Mouse (Mus musculus) ES-E14 (cell line): Measurements from ENCODE around the gene Tnpo1. TPM values are rescaled to one million over a fixed set of nuclear protein-coding genes. Genes with fewer than 3 reads are reported as not detected.

Experiments used
- DNase-seq: peaks from one replicate; pipeline ENCODE4 v3.0.0-alpha.2; 2013; ENCODE audit warnings: low read depth, low spot score
- H3K27ac ChIP-seq: 2 replicates; pipeline ENCODE4 v1.5.1; 2012; ENCODE audit warnings: low read depth, mild to moderate bottlenecking, low read length, moderate library complexity, mixed read lengths; ENCODE audit not compliant: poor library complexity, insufficient read depth, severe bottlenecking
- H3K36me3 ChIP-seq: 2 replicates; pipeline ENCODE4 v1.6.1; 2012; ENCODE audit warnings: mild to moderate bottlenecking, low read length, moderate library complexity, mixed read lengths; ENCODE audit not compliant: control insufficient read depth, poor library complexity, insufficient read depth, severe bottlenecking
- H3K4me1 ChIP-seq, 2 experiments: fragments of 150-350 bp in 1 of 2; sonication (generic) in 1 of 2; 2 replicates each; pipeline ENCODE4 v1.6.1; 2012; ENCODE audit warnings: low read length in 2 of 2, mild to moderate bottlenecking in 1 of 2, mixed read lengths in 1 of 2; ENCODE audit not compliant: control insufficient read depth in 2 of 2, insufficient read depth in 2 of 2, poor library complexity in 1 of 2
- H3K4me3 ChIP-seq, 2 experiments: fragments of 150-350 bp in 1 of 2; sonication (generic) in 1 of 2; 2 replicates each; pipeline ENCODE4 v1.5.1; 2012; ENCODE audit warnings: low read length in 2 of 2, low read depth in 1 of 2, mild to moderate bottlenecking in 1 of 2, mixed read lengths in 1 of 2; ENCODE audit not compliant: insufficient read depth in 1 of 2, poor library complexity in 1 of 2, severe bottlenecking in 1 of 2
- H3K9ac ChIP-seq: 2 replicates; pipeline ENCODE4 v1.6.1; 2012; ENCODE audit warnings: low read depth, mild to moderate bottlenecking, low read length, mixed read lengths; ENCODE audit not compliant: poor library complexity, insufficient read depth, severe bottlenecking
- H3K9me3 ChIP-seq: fragments of 150-350 bp; sonication (generic); 2 replicates; pipeline ENCODE4 v1.6.1; 2012; ENCODE audit warnings: low read depth, mild to moderate bottlenecking, low read length; ENCODE audit not compliant: control insufficient read depth, insufficient read depth
- CHD2 ChIP-seq: IDR thresholded peaks from 2 replicates; pipeline ENCODE4 v1.6.1; 2014; ENCODE audit warnings: mild to moderate bottlenecking, low read depth, low read length, inconsistent platforms
- HCFC1 ChIP-seq: IDR thresholded peaks from 2 replicates; pipeline ENCODE4 v1.6.1; 2012; ENCODE audit warnings: low read length, inconsistent platforms, borderline replicate concordance; ENCODE audit not compliant: insufficient read depth
- MAFK ChIP-seq: IDR thresholded peaks from 2 replicates; pipeline ENCODE4 v1.6.1; 2014; ENCODE audit warnings: mild to moderate bottlenecking, low read depth, low read length, inconsistent platforms; ENCODE audit not compliant: insufficient read depth
- ZC3H11A ChIP-seq: IDR thresholded peaks from 2 replicates; pipeline ENCODE4 v1.6.1; 2012; ENCODE audit warnings: low read depth, mild to moderate bottlenecking, inconsistent platforms, low read length, borderline replicate concordance
- ZNF384 ChIP-seq: IDR thresholded peaks from 2 replicates; pipeline ENCODE4 v1.6.1; 2012; ENCODE audit warnings: low read depth, low read length, inconsistent platforms
- in situ Hi-C, 2 experiments: fragments of 600-800 bp; cut with MboI; formaldehyde crosslinking; loops; one replicate each; pipeline ENCODE4 v1.15.1; 2025; ENCODE audit warnings: low sequenced_read_pairs in 2 of 2, inconsistent platforms in 1 of 2; ENCODE audit not compliant: unreplicated experiment in 2 of 2
- total RNA-seq: library from RNA; depleted of rRNA; stranded (reverse); fragments of 300-350 nt; gene quantifications from 2 replicates; pipeline ENCODE4 v1.2.3, GENCODE M21; 2012; rRNA removed

Tnpo1 gene
- 133 and 148 TPM in 2 replicates for total RNA-seq

DNA sequence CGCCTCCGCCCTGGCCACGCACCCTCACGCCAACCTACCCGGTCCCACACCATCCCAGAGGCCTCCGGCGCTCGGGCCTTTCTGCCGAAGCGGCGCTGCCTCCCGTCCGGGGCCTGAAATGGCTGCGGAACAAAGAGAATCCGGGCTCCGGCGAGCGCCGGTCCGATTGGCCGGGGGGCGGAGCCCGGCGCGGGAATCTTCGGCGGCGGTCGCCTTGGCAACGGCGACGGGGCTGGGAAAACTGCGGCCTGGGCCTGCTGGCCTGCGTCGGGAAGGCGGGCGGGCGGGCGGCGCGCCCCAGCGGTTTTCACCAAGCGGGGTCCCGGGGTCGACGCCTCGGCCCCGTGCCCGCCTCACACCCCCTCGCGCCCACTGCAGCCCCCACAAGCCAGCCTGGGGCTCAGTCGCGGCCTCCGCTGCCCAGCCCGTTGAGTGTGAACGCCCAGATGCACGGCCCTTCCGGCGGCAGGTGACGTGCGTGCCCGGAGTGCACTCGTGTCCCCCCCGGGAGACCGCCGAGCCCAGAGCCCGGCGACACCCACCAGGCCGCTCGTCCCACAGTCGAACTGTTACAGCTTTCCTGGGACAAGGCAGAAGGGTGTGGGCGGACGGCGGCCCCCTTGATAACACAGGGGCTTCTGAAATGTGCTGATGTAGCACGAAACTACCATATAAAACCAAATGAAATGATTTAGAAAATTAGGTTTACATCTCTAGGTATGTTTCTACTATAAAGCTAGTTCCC lies at the start of gene Tnpo1:
TSS of gene Tnpo1 (minus strand) at position 172 of the 745 bp plus-strand sequence.
- in situ Hi-C loops, result no loop called here
- H3K4me3 ChIP-seq, result peak within 1 kb of the TSS; percentile 71 to 95
- DNase-seq, result peak; percentile 82
- TF ChIP-seq MAFK (peak; percentile 85), HCFC1 (0 out of 2 replicates have a peak, but pooled peaks have one; percentile 19), ZNF384 (no peak)
- H3K9ac ChIP-seq, result peak within 1 kb of the TSS; percentile 96
- H3K9me3 ChIP-seq, result no peaks in the 10 kb centered on the region
- H3K36me3 ChIP-seq, result no peaks in the 10 kb centered on the region
- H3K4me1 ChIP-seq, result peaks cover 2 to 4% of the 10 kb centered on the region in 2 experiments; a peak in 2 of 4 replicates
- peak within 1 kb of the TSS; percentile 34 for H3K27ac ChIP-seq

DNA sequence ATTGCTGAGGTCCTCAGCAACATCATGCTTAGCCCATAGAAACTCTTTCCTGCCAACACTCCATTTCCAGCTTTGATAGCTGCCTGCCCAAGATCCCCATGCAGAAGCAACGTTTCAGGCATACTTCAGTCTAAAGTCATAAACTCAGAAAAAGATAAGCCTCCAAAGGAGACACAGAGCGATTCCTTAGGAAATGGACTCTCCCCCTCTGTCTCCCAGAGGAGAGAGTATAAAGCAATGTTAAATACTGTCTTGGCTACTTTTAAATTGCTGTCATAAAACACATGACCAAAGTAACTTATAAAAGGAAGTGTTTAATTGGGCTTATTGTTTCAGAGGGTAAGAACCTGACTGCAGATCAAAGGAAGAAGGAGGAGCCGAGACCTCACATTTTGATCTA lies 45.9 kb upstream of the Tnpo1 start:
- TF ChIP-seq HCFC1, result no peak
- TF ChIP-seq MAFK, result no peak
- no peak for TF ChIP-seq CHD2
- no peak for TF ChIP-seq ZC3H11A
- TF ChIP-seq ZNF384, result no peak
- in situ Hi-C loops, result no loop called here
- H3K4me1 ChIP-seq, result peaks cover 6 to 9% of the 10 kb centered on the region in 2 experiments; a peak in 3 of 4 replicates
- H3K4me3 ChIP-seq, result no peak overlapping the region
- no peaks in the 10 kb centered on the region for H3K36me3 ChIP-seq
- no peak overlapping the region for H3K9ac ChIP-seq
- no peak for DNase-seq
- no peak overlapping the region for H3K27ac ChIP-seq
- H3K9me3 ChIP-seq, result no peaks in the 10 kb centered on the region

DNA sequence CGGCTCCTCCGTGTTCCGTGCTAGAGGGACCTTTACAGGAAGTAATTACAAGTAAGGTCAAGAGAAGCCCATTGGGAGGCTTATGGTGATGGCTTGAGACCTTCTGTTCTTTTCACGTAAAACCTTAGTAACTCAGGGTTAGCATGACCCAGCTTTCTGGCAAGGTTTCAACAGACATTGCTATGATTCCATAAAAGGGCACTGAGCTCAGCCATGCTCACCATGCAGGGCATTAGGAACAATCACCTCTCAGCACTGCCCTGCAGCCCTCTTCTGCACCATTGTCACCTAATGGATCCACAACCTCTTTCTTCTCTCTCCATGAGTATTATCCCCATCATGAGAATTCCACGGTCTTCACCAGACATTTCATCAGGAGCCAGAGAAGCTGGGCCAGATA lies 45.5 kb upstream of the Tnpo1 start:
- no peak overlapping the region for H3K4me3 ChIP-seq
- DNase-seq, result no peak
- TF ChIP-seq ZNF384 (no peak), ZC3H11A (no peak), MAFK (no peak)

GRCm38 (mm10) chr13:98968517-98968916 lies 42.3 kb upstream of the Tnpo1 start:
- H3K9ac ChIP-seq, result no peak overlapping the region
- TF ChIP-seq ZC3H11A (no peak), CHD2 (no peak), MAFK (no peak), ZNF384 (no peak), HCFC1 (no peak)
- H3K27ac ChIP-seq, result no peak overlapping the region
- H3K4me1 ChIP-seq, result no peaks in the 10 kb centered on the region; a peak in 1 of 4 replicates
- DNase-seq, result no peak
- no peak overlapping the region for H3K4me3 ChIP-seq
- in situ Hi-C loops, result no loop called here
- H3K36me3 ChIP-seq, result no peaks in the 10 kb centered on the region
- no peaks in the 10 kb centered on the region for H3K9me3 ChIP-seq

More for the DNA sequence above, 45.5 kb upstream of the Tnpo1 start:
- H3K9me3 ChIP-seq, result no peaks in the 10 kb centered on the region
- H3K4me1 ChIP-seq, result peaks cover 6% of the 10 kb centered on the region in 2 experiments; a peak in 3 of 4 replicates
- no peak overlapping the region for H3K27ac ChIP-seq
- H3K9ac ChIP-seq, result no peak overlapping the region
- in situ Hi-C loops, result no loop called here
- H3K36me3 ChIP-seq, result no peaks in the 10 kb centered on the region

GRCm38 (mm10) chr13:98967942-98968341 lies 41.8 kb upstream of the Tnpo1 start:
- Histone ChIP-seq H3K9ac (no peak overlapping the region), H3K4me3 (no peak overlapping the region), H3K36me3 (no peaks in the 10 kb centered on the region), H3K9me3 (no peaks in the 10 kb centered on the region), H3K4me1 (no peaks in the 10 kb centered on the region; a peak in 1 of 4 replicates), H3K27ac (no peak overlapping the region)
- DNase-seq, result no peak
- TF ChIP-seq ZNF384 (no peak), HCFC1 (no peak), MAFK (no peak), CHD2 (no peak), ZC3H11A (no peak)
- in situ Hi-C loops, result no loop called here
